Mouse (Mus musculus) CH12.LX (cell line): ENCODE data around the gene Prlh. TPM values are rescaled to one million over a fixed set of nuclear protein-coding genes. Genes with fewer than 3 reads are reported as not detected.

Experiments
- DNase-seq: peaks from one replicate; pipeline ENCODE4 v3.0.0-alpha.2; 2013; ENCODE audit errors: extremely low read depth
- H3K27ac ChIP-seq: 2 replicates; pipeline ENCODE4 v1.5.1; 2012; ENCODE audit warnings: low read depth, mild to moderate bottlenecking, control low read depth, moderate library complexity; ENCODE audit not compliant: insufficient read depth
- H3K27me3 ChIP-seq: replicated peaks from 2 replicates; pipeline ENCODE3; 2012; ENCODE audit warnings: inconsistent platforms
- H3K36me3 ChIP-seq, 2 experiments: replicated peaks in 1 of 2; 2 replicates each; pipeline versions ENCODE3 to v1.6.1; 2012; ENCODE audit warnings: inconsistent platforms in 1 of 2, low read length in 1 of 2, mild to moderate bottlenecking in 1 of 2, mixed read lengths in 1 of 2, moderate library complexity in 1 of 2; ENCODE audit not compliant: control insufficient read depth in 1 of 2, insufficient read depth in 1 of 2
- H3K4me1 ChIP-seq, 2 experiments: 2 replicates each; pipeline ENCODE4 v1.6.1; 2012; ENCODE audit warnings: inconsistent platforms in 1 of 2, moderate library complexity in 1 of 2; ENCODE audit not compliant: insufficient read depth in 2 of 2, control insufficient read depth in 1 of 2
- H3K4me2 ChIP-seq: 2 replicates; pipeline ENCODE4 v1.6.1; 2012; ENCODE audit warnings: low read depth, mild to moderate bottlenecking, control low read depth; ENCODE audit not compliant: poor library complexity, insufficient read depth, severe bottlenecking
- H3K4me3 ChIP-seq, 3 experiments: fragments of 150-350 bp in 1 of 3; sonication (generic) in 1 of 3; replicated peaks in 1 of 3; 2 replicates each; pipeline versions ENCODE3 to v1.5.1; 2011 to 2012; ENCODE audit warnings: low read depth in 2 of 3, low read length in 2 of 3, mild to moderate bottlenecking in 2 of 3, moderate library complexity in 2 of 3, control low read depth in 1 of 3, improper control_type of control experiment in 1 of 3, inconsistent platforms in 1 of 3, mixed read lengths in 1 of 3; ENCODE audit not compliant: poor library complexity in 1 of 3
- H3K79me2 ChIP-seq: replicated peaks from 2 replicates; pipeline ENCODE4 v1.6.1; 2012; ENCODE audit warnings: mild to moderate bottlenecking, moderate library complexity; ENCODE audit not compliant: control insufficient read depth, poor library complexity, insufficient read depth, severe bottlenecking; ENCODE audit errors: extremely low read depth
- H3K9ac ChIP-seq: 2 replicates; pipeline ENCODE4 v1.6.1; 2012; ENCODE audit warnings: low read depth, mild to moderate bottlenecking, control low read depth, moderate library complexity; ENCODE audit not compliant: insufficient read depth
- H3K9me3 ChIP-seq: replicated peaks from 2 replicates; pipeline ENCODE3; 2012; ENCODE audit warnings: low read length, inconsistent platforms, mixed read lengths
- BHLHE40 ChIP-seq: IDR thresholded peaks from 2 replicates; pipeline ENCODE4 v1.6.1; 2011; ENCODE audit warnings: mild to moderate bottlenecking, low read depth, low read length, improper control_type of control experiment
- CHD1 ChIP-seq: IDR thresholded peaks from 2 replicates; pipeline ENCODE4 v1.6.1; 2012; ENCODE audit warnings: low read depth, low read length, improper control_type of control experiment, inconsistent platforms
- E2F4 ChIP-seq: IDR thresholded peaks from 2 replicates; pipeline ENCODE4 v1.6.1; 2011; ENCODE audit warnings: low read depth, low read length, improper control_type of control experiment; ENCODE audit not compliant: insufficient replicate concordance
- ETS1 ChIP-seq: conservative IDR thresholded peaks from 2 replicates; pipeline ENCODE4 v1.6.1; 2012; ENCODE audit warnings: low read depth, mild to moderate bottlenecking, inconsistent platforms, low read length, improper control_type of control experiment, moderate library complexity
- HCFC1 ChIP-seq: IDR thresholded peaks from 2 replicates; pipeline ENCODE4 v1.6.1; 2012; ENCODE audit warnings: low read depth, mild to moderate bottlenecking, inconsistent platforms, low read length, improper control_type of control experiment
- IRF4 ChIP-seq: IDR thresholded peaks from 2 replicates; pipeline ENCODE4 v1.6.1; 2014; ENCODE audit warnings: low read depth, mild to moderate bottlenecking, inconsistent platforms, low read length, improper control_type of control experiment
- JUND ChIP-seq: conservative IDR thresholded peaks from 2 replicates; pipeline ENCODE4 v1.6.1; 2011; ENCODE audit warnings: low read depth, low read length, improper control_type of control experiment
- KAT2A ChIP-seq: IDR thresholded peaks from 2 replicates; pipeline ENCODE4 v1.6.1; 2012; ENCODE audit warnings: low read length, improper control_type of control experiment, inconsistent platforms; ENCODE audit not compliant: insufficient replicate concordance
- MXI1 ChIP-seq: IDR thresholded peaks from 2 replicates; pipeline ENCODE4 v1.6.1; 2011; ENCODE audit warnings: mild to moderate bottlenecking, low read depth, low read length, improper control_type of control experiment
- NRF1 ChIP-seq: IDR thresholded peaks from 2 replicates; pipeline ENCODE4 v1.6.1; 2014; ENCODE audit warnings: low read depth, mild to moderate bottlenecking, inconsistent platforms, low read length, improper control_type of control experiment, moderate library complexity
- POLR2A ChIP-seq: IDR thresholded peaks from 2 replicates; pipeline ENCODE4 v1.6.1; 2011; ENCODE audit warnings: low read depth, mild to moderate bottlenecking, improper control_type of control experiment, low read length
- POLR2AphosphoS2 ChIP-seq: IDR thresholded peaks from 2 replicates; pipeline ENCODE4 v1.6.1; 2011; ENCODE audit warnings: low read depth, low read length, improper control_type of control experiment
- RAD21 ChIP-seq: IDR thresholded peaks from 2 replicates; pipeline ENCODE4 v1.6.1; 2011; ENCODE audit warnings: low read depth, mild to moderate bottlenecking, low read length, improper control_type of control experiment, moderate library complexity
- SIN3A ChIP-seq: IDR thresholded peaks from 2 replicates; pipeline ENCODE4 v1.6.1; 2012; ENCODE audit warnings: low read length, improper control_type of control experiment, inconsistent platforms
- UBTF ChIP-seq: IDR thresholded peaks from 2 replicates; pipeline ENCODE4 v1.6.1; 2012; ENCODE audit warnings: low read depth, mild to moderate bottlenecking, inconsistent platforms, low read length, improper control_type of control experiment, moderate library complexity
- USF1 ChIP-seq: IDR thresholded peaks from 2 replicates; pipeline ENCODE4 v1.6.1; 2014; ENCODE audit warnings: low read depth, mild to moderate bottlenecking, inconsistent platforms, low read length, improper control_type of control experiment
- ZC3H11A ChIP-seq: IDR thresholded peaks from 2 replicates; pipeline ENCODE4 v1.6.1; 2012; ENCODE audit warnings: low read depth, mild to moderate bottlenecking, inconsistent platforms, low read length, improper control_type of control experiment
- ZKSCAN1 ChIP-seq: IDR thresholded peaks from 2 replicates; pipeline ENCODE4 v1.6.1; 2012; ENCODE audit warnings: low read depth, inconsistent platforms, low read length, improper control_type of control experiment, borderline replicate concordance
- ZNF384 ChIP-seq: IDR thresholded peaks from 2 replicates; pipeline ENCODE4 v1.6.1; 2012; ENCODE audit warnings: low read depth, low read length, improper control_type of control experiment, inconsistent platforms
- dilution Hi-C: fragments of 300-500 bp; cut with MboI; formaldehyde crosslinking; loops from 2 replicates; pipeline ENCODE4 v1.14.3; 2020; ENCODE audit warnings: low sequenced_read_pairs; ENCODE audit not compliant: extremely low pct_unique_long_range_greater_than_20kb, extremely low pct_ligation_motif_present
- in situ Hi-C: fragments of 300-500 bp; cut with MboI; formaldehyde crosslinking; loops from 3 replicates; pipeline ENCODE4 v1.14.3; 2019; ENCODE audit warnings: low sequenced_read_pairs, low pct_ligation_motif_present, low pct_unique_long_range_greater_than_20kb, mixed read lengths
- polyA plus RNA-seq: library from polyadenylated mRNA; unstranded; fragments of >175 nt; gene quantifications from 2 replicates; pipeline ENCODE4 v1.2.1, GENCODE M21; 2012; ENCODE audit warnings: low read depth; ENCODE audit not compliant: insufficient read length
- total RNA-seq, 2 experiments: library from RNA; depleted of rRNA; stranded (reverse); fragments of 300-350 nt in 1 of 2; fragments of >200 nt in 1 of 2; gene quantifications; 2 replicates each; pipeline ENCODE4 v1.2.3; 2012 to 2014

Gene Prlh
- total and polyA plus RNA-seq, 3 experiments = not detected

GRCm38 (mm10) chr1:90921687-90922086 is 31.2 kb upstream of the Prlh start:
- dilution Hi-C loops = no loop called here
- Histone ChIP-seq H3K27ac (no peak overlapping the region), H3K9me3 (peaks cover 17% of the 10 kb centered on the region), H3K4me2 (no peak overlapping the region), H3K4me3 (no peak overlapping the region), H3K79me2 (no peaks in the 10 kb centered on the region), H3K4me1 (no peaks in the 10 kb centered on the region), H3K27me3 (peaks cover 97% of the 10 kb centered on the region), H3K36me3 (no peaks in the 10 kb centered on the region), H3K9ac (no peak overlapping the region)
- TF ChIP-seq IRF4 (no peak), RAD21 (no peak), POLR2AphosphoS2 (no peak), UBTF (no peak), ZKSCAN1 (no peak), POLR2A (no peak), USF1 (no peak), CHD1 (no peak), ZNF384 (no peak), KAT2A (no peak), SIN3A (no peak), E2F4 (no peak), ETS1 (no peak), ZC3H11A (no peak), JUND (no peak), BHLHE40 (no peak), MXI1 (no peak)
- no peak for DNase-seq
- in situ Hi-C loops = no loop called here

GRCm38 (mm10) chr1:90926030-90926429 is 26.9 kb upstream of the Prlh start:
- Histone ChIP-seq H3K4me3 (no peak overlapping the region), H3K27ac (no peak overlapping the region), H3K9me3 (peaks cover 7% of the 10 kb centered on the region), H3K36me3 (no peaks in the 10 kb centered on the region), H3K4me1 (0 out of 4 replicates have a peak, but pooled peaks cover 0 to 3% of the 10 kb centered on the region in 2 experiments), H3K9ac (no peak overlapping the region), H3K27me3 (peaks cover 85% of the 10 kb centered on the region), H3K79me2 (no peaks in the 10 kb centered on the region), H3K4me2 (no peak overlapping the region)
- in situ Hi-C loops (no loop called here), dilution Hi-C loops (no loop called here)
- DNase-seq = no peak
- TF ChIP-seq E2F4 (no peak), ZC3H11A (no peak), HCFC1 (no peak), NRF1 (no peak)
